Mouse (Mus musculus): ENCODE measurements around the gene Ckap4. TPM values are rescaled to one million over a fixed set of nuclear protein-coding genes. Genes with fewer than 3 reads are reported as not detected.

The Ckap4 gene
- total RNA-seq (2022): 1 to 10 TPM; 5.3 to 7.8 (median 5.7) TPM

DNA sequence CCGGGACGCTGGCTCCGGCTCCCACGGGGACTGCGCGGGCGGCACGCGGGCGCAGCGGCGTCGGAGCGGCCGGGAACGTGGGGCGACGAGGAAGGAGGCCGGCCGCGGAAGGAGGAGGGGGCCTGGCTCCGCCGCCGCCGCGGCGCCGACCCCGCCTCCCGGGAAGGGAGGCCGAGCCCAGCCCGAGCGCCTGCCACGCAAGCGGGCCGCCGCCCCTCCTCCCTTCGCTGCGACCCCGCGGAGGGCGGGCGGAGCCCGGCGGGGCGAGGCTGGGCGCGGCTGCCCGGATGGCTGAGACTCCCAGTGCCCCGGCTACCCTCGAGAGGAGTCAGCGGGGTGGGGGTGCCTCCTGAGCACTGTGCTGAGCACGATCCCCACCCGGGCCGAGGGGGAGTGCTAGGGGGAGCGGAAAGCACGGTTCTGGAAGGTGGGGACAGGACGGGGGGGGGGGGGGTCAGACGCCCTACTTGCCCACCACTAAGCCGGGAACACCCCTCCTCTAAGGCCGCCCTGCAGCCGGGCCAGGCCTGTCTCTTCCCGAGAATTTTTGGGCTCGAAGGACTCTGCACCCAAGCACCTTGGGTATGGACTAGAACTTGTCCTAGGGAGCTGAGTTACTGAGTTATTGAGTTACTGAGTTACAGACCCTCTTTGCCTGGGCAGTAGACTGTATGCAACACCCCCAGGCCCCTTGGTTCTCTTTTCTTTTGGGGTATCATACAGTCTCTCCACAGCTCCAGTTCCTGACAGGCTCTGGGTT lies at the start of gene Ckap4:
Gene Ckap4 (minus strand): TSS at position 151 of the 760 bp plus-strand sequence.
- DNase-seq (ENCODE audit: low spot score in 2 of 2): peak; percentile 40 to 59

- no peak for DNase-seq (ENCODE audit: low spot score in 2 of 2)
These were observed 48.4 kb upstream of the Ckap4 start for GRCm38 (mm10) chr10:84582236-84582635.

- DNase-seq (ENCODE audit: low spot score in 2 of 2): no peak
These were observed 47.3 kb upstream of the Ckap4 start for GRCm38 (mm10) chr10:84581191-84581590.

GRCm38 (mm10) chr10:84579527-84579926 lies 45.7 kb upstream of the Ckap4 start:
- DNase-seq (ENCODE audit: low spot score in 2 of 2): no peak

- DNase-seq (ENCODE audit: low spot score in 2 of 2): no peak
These were observed 44.9 kb upstream of the Ckap4 start for GRCm38 (mm10) chr10:84578738-84579137.

DNA sequence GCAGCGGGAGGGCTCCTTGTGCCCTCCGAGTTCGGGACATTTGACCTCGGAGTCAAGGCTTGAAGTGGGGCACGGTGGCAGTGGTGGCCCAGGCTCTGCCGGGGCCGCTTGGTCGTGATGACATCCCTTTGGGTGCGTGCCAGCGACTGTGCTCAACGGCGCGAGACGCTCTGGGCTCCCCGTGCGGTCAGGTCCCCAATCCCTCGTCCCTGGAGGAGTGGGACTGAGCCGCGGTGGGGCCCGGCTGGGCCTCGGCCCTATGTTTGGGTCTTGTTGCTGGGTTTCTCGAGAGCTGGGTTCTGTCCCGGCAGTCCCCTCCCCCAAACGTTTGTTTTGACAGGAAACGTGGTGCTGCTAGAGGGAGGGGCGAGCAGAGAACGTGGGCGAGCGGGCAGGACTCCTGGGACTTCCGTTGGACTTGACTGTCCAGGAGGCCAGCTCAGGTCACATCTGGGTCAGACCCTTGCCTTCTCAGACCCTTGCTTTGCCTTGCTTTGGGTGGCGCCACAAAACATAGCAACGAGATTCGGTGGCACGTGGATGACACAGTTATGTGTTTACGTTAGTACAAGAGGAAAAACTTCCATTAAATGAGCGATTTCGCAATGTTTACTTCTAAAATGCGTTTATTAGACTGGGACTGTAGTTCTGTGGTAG lies 43.3 kb upstream of the Ckap4 start:
- DNase-seq (ENCODE audit: low spot score in 2 of 2): peak; percentile 70 to 75

GRCm38 (mm10) chr10:84576395-84577070 lies 42.7 kb upstream of the Ckap4 start, which contains the start of gene Tcp11l2:
Gene Tcp11l2, plus strand, starts transcription at chr10:84576626.
- peak; percentile 95 to 96 for DNase-seq (ENCODE audit: low spot score in 2 of 2)

GRCm38 (mm10) chr10:84576029-84576394 lies 42.1 kb upstream of the Ckap4 start:
- DNase-seq (ENCODE audit: low spot score in 2 of 2): no peak

DNA sequence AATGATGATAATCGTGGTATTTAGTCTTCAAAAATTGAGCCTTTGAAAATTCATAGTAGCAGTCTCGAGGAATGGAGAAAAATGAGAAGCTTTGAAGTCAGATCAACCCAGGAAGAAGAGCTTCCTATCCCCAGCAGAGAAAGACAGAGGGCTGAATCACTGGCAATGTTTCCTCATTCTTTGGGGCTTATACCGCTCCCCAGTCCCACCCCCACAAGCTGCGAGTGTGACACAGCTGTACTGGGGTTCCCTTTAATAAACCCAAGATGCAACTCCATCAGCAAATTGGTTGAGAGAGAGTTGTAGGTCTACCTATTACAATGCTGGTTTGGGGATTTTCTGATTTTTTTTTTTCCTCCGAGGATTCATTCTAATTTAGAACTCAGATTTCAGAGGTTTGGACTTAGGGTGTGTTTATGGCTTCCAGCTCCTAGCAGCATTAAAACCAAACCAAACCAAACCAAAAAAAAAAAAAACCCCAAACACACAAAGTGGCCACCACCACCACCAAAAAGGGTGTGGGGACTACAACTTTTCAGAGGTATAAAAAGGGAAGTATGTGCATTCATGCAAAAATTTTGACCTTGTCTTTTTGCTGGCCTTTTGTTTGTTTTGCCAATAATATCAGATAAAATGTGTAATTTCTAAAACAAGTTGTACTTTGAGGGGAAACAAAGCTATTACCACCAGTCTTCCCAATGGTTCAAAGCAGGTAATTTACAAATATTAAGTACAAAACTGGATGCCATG lies 40.0 kb upstream of the Ckap4 start:
- DNase-seq (ENCODE audit: low spot score in 2 of 2): no peak

DNA sequence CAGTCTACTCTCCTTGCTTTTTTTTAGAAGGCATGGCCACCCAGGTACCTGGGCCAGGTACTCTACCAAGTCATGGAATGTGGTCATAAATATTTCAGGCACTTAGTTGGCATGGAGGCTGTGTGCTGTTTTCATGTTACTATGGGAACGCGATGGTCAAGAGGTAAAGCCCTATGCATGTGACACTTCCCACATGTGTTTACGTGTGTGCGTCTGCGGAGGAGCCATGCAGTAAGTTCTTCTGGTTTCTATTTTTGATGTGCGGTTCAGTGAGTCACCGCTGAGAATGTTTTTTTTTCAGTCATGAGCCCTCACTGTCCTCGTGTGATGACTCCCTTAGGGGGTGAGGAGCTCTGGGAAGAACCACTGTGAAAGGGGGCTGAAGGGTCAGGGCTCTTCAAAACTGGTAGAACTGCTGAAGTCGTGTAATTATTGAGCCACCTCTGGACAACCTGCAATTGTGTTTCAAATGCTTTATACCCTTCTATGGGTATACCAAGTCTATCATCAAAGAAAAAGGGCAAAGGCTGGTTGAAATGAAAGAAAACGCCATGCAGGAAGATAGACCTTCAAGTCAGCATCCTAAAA lies 37.3 kb upstream of the Ckap4 start:
- no peak for DNase-seq (ENCODE audit: low spot score in 2 of 2)

- no peak for DNase-seq (ENCODE audit: low spot score in 2 of 2)
These were observed 30.6 kb upstream of the Ckap4 start for GRCm38 (mm10) chr10:84564427-84564826.

GRCm38 (mm10) chr10:84562567-84563554 lies 29.0 kb upstream of the Ckap4 start:
- no peak for DNase-seq (ENCODE audit: low spot score in 2 of 2)

DNA sequence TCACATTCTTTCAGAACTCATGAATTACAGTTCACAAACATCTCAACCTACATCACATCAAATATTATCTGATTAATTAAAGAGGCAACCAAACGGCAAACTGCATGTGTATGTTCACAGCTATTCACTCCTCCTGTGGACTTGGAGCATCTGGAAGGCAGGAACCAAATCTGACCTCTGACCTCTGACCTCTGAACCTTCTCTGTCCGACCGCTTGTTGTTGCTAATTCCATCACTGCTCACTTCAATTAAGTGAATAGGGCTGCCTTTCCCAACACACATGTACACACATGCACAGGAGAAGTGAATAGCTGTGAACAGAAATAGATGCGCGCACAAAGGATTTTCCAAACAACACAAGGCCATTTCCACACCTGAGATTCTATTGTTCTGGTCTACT lies 28.3 kb upstream of the Ckap4 start:
- no peak for DNase-seq (ENCODE audit: low spot score in 2 of 2)

- DNase-seq (ENCODE audit: low spot score in 2 of 2): peak; percentile 43 to 70
These were observed 26.1 kb upstream of the Ckap4 start for GRCm38 (mm10) chr10:84559986-84560385.

GRCm38 (mm10) chr10:84558511-84558910 lies 24.6 kb upstream of the Ckap4 start:
- DNase-seq (ENCODE audit: low spot score in 2 of 2): no peak

GRCm38 (mm10) chr10:84556120-84556519 lies 22.3 kb upstream of the Ckap4 start:
- no peak for DNase-seq (ENCODE audit: low spot score in 2 of 2)

DNA sequence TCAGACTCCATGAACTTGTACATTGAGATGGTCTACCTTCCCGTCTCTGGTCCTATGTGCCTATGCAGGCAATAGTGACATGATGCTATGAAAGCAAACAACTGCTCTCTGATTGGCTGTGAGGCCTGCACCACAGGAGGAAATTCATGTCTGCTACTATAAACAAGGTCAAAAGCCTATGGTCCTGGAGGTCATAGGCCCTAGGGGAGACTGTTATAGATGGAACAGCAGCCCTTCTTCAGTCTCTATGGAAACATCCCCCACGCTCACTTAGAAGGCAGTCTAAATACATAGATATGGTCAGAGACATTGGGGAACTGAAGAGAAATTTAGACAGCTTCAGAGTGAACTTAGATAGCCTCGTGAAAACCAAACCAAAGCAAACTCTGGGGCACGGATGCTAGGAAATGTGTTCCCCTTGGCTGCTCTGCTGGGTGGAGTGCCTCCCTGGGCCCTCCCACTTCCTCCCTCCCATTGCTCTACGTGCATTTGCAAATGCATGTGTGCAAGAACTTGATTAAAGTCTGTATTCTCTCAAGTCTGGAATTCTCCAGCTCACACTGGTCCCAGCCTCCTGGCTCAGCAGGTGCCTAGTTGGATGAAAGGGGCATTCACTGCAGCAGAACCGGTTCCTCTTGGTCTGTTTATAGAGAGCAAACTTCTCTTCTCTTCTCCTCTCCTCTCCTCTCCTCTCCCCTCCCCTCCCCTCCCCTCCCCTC lies 20.6 kb upstream of the Ckap4 start:
- no peak for DNase-seq (ENCODE audit: low spot score in 2 of 2)

DNA sequence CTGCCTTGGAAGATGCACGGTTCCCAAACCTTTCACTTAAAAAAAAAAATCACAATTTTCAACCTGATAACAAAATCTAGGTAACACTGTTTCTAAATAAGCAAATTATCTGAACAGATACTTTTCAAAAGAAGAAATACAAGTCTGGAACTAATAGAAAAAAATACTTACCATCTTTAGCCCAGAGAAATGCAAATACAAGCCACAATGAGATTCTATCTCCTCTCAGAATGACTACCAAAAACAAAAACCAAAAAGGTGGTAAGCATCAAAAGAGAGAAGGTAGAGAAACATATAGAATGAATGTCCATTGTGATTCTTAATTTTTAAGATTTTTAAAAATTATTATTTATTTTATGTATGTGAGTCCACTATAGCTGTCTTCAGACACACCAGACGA lies 18.6 kb upstream of the Ckap4 start:
- no peak for DNase-seq (ENCODE audit: low spot score in 2 of 2)

GRCm38 (mm10) chr10:84551846-84552245 lies 18.0 kb upstream of the Ckap4 start:
- DNase-seq (ENCODE audit: low spot score in 2 of 2): no peak
